Mouse (Mus musculus) right cerebral cortex, postnatal 10 days (tissue): ENCODE measurements at regions not wholly inside any gene's neighbourhood (a gene's known extent, or its start where the extent isn't known, plus 50 kb on each side); places are given as distances from the start of the nearest gene placed in this dataset.

Experiments
- DNase-seq, 2 experiments: peaks; one replicate each; pipeline ENCODE4 v3.0.0; 2021; ENCODE audit warnings: low spot score in 2 of 2

DNA sequence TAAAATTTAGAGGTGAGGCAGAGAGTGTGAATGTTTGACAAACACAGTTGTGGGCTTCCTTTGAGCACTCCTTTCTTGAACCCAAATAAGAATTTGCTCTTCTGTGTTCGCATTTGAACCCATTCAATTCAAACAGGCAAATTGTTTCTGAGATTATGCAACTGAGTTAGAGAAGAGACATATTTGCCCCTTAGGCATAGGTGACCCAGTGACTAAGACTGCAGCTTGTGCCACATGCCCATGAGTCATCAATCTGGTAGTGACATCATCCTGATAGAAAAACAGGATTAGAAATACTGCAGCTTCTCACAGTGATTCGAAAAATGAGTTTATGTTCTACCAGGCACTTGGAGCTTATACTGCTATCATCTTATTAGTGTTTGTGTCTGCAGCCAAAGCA, 67.2 kb downstream of the Zfp622 start:
- DNase-seq = no peak

GRCm38 (mm10) chr15:26052720-26053316, 68.7 kb downstream of the Zfp622 start:
- no peak for DNase-seq

GRCm38 (mm10) chr15:26058019-26058418, 73.9 kb downstream of the Zfp622 start:
- no peak for DNase-seq

- no peak for DNase-seq
Measured at GRCm38 (mm10) chr15:26100199-26100598, 116.0 kb downstream of the Zfp622 start.

GRCm38 (mm10) chr15:26107993-26108392, 123.8 kb downstream of the Zfp622 start:
- DNase-seq = no peak

DNA sequence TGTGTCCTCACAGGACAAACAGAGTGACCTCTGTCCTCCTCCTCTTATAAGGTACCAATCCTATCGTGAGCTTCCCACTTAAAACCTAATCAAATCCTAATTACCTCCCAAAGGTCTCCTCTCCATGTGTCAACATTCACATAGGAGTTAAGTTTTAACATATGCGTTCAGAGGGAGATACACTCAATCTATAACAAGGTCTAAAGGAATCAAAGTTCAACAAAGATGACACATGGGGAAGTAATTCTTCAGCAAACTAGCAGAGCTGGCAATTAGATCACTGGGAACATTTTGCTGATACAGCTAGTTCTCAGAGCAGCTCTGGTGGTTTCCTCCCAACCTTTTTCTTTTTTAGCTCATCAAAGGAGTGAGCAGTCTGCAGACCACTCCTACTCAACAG, 160.0 kb downstream of the Zfp622 start:
- no peak for DNase-seq

GRCm38 (mm10) chr15:26158499-26158898, 150.3 kb upstream of the March11 start:
- no peak for DNase-seq

DNA sequence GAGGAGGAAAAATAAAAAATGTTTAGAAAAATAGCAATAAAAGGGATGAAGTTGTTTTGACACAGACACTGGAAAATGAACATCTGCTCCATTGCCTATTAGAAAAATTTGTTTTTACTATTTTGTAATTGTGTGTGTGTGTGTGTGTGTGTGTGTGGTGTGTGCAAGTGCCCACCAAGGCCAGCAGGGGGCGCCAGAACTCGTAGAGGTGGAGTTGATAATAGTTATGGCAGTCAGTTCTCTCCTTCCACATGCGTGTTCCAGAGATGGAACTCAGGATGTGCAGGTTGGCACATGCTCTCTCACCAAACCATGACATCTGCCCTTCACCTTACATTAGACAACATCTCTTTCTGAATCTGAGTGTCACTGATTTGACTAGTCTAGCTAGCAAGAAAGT, 123.9 kb upstream of the March11 start:
- DNase-seq = no peak

DNA sequence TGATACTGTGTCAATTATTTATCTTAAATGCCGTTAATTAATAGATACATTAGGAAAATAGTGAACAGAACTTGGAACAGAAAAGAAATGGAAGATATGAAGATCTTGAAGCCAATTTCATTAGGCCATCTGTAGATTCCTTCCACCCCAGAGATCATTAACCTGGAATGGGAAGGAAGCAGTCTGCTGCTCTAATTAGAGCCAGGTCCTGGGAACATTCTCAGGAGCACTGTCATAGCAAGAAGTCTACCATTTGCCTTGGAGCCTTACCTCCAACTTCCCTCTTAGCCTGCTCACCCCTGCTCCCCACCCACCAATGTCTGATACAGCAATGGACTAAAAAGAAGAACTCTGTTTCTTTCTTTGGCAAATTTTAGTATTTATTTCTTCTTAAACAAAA, 113.3 kb upstream of the March11 start:
- no peak for DNase-seq

GRCm38 (mm10) chr15:26206837-26207236, 102.0 kb upstream of the March11 start:
- no peak for DNase-seq

GRCm38 (mm10) chr15:26220855-26221254, 88.0 kb upstream of the March11 start:
- DNase-seq = no peak

DNA sequence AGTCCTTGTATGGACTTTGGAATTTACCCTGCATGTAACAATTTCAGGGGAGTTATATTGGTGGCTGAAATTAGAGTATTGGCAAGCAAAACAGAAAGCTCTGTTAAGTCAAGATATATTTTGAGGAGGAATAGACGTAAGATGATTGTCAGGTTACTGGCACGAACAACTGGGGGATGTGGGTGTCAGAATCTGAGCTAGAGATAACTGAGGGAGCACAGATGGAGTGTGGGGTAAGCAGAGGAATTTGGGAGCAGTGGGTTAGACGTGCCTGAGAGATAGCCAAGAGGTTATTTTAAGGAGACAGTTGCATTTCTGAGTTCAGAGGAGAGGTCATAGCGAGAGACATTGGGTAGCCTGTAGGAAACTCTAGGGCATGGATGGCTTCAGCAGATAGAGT, 80.2 kb upstream of the March11 start:
- DNase-seq = peak in 1 of 2 experiments; percentile 20
